Mouse (Mus musculus): ENCODE results near the gene Inpp5d. TPM values are rescaled to one million over a fixed set of nuclear protein-coding genes. Genes with fewer than 3 reads are reported as not detected.

The Inpp5d gene
- polyA plus RNA-seq (2015; fragmentation: Nextera tagmentation; extraction: Ambion mirVana), result 4.4 and 11.5 TPM in 2 replicates

DNA sequence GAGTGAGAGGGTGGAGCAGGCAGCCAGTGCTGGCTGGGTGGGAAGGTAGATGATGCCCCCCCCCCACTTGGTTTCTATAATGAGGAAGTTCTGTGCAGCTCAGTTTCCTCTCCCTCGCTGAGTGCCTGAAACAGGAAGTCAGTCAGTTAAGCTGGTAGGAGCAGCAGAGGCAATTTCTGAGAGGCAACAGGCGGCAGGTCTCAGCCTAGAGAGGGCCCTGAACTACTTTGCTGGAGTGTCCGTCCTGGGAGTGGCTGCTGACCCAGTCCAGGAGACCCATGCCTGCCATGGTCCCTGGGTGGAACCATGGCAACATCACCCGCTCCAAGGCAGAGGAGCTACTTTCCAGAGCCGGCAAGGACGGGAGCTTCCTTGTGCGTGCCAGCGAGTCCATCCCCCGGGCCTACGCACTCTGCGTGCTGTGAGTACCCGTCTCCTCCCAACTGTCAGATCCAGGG is at the start of gene Inpp5d:
Inpp5d (plus strand) TSS at position 102 of the 458 bp plus-strand sequence.
- no peaks in the 10 kb centered on the region for H3K9me3 ChIP-seq (replicated peaks)
- peaks cover 8% of the 10 kb centered on the region for H3K4me1 ChIP-seq (replicated peaks)
- 66% methylated on average over 12 of the region's 12 CpGs for WGBS
- no peaks in the 10 kb centered on the region for H3K36me3 ChIP-seq
- H3K4me2 ChIP-seq, result peak within 1 kb of the TSS; percentile 56
- ATAC-seq (replicated peaks; ENCODE audit: insufficient number of reproducible peaks, insufficient read depth, low FRiP score, low read depth), result peak; percentile 65
- peak within 1 kb of the TSS; percentile 63 for H3K27ac ChIP-seq
- peak within 1 kb of the TSS; percentile 48 for H3K4me3 ChIP-seq
- H3K9ac ChIP-seq, result peak within 1 kb of the TSS; percentile 25; the same call in 1 of the 2 replicates
- H3K27me3 ChIP-seq, result no peaks in the 10 kb centered on the region

DNA sequence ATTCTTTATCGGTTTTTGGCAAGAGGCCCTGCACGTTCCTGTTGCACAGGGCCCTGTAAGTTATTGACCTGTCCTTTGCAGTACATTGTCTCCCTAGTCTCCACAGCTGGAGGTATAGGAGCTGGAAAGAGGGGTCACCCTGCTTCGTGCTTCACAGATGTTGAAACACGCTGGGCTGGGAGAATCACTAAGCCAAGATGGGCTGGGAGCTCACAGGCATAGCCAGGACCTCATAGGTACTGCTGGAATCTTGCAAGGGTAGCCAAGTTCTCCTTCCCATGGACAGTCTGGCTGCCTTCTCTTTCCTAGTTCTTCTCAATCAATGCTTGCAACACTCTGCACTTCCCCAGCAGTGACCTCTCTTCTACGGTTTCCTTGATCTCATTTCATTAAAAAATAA is 46.9 kb upstream of the Inpp5d start:
- Histone ChIP-seq H3K4me3 (no peak overlapping the region), H3K27ac (no peak overlapping the region), H3K36me3 (no peaks in the 10 kb centered on the region), H3K9ac (no peak overlapping the region), H3K4me1 (replicated peaks) (peaks cover 4% of the 10 kb centered on the region), H3K9me3 (replicated peaks) (no peaks in the 10 kb centered on the region), H3K4me2 (no peak overlapping the region), H3K27me3 (no peaks in the 10 kb centered on the region)
- ATAC-seq (replicated peaks; ENCODE audit: insufficient number of reproducible peaks, insufficient read depth, low FRiP score, low read depth), result no peak
- 66% methylated on average over 5 of the region's 5 CpGs for WGBS

- H3K4me1 ChIP-seq (replicated peaks), result peaks cover 4% of the 10 kb centered on the region
Measured at GRCm38 (mm10) chr1:87573800-87574215, 46.3 kb upstream of the Inpp5d start, which contains the start of gene Ngef. Gene Ngef, minus strand, starts transcription at chr1:87573870.

GRCm38 (mm10) chr1:87574353-87574752 is 45.8 kb upstream of the Inpp5d start:
- no peaks in the 10 kb centered on the region for H3K27me3 ChIP-seq
- H3K36me3 ChIP-seq, result no peaks in the 10 kb centered on the region
- peaks cover 4% of the 10 kb centered on the region for H3K4me1 ChIP-seq (replicated peaks)
- WGBS, result 64% methylated on average over 6 of the region's 6 CpGs
- ATAC-seq (replicated peaks; ENCODE audit: insufficient number of reproducible peaks, insufficient read depth, low FRiP score, low read depth), result no peak
- H3K9me3 ChIP-seq (replicated peaks), result no peaks in the 10 kb centered on the region
- no peak overlapping the region for H3K4me2 ChIP-seq
- H3K4me3 ChIP-seq, result no peak overlapping the region
- H3K9ac ChIP-seq, result no peak overlapping the region
- peak overlapping the region; percentile 5; the same call in 1 of the 2 replicates for H3K27ac ChIP-seq

More at GRCm38 (mm10) chr1:87573800-87574215, 46.3 kb upstream of the Inpp5d start, which contains the start of gene Ngef:
- H3K9ac ChIP-seq, result no peak within 1 kb of the TSS
- 72% methylated on average over 6 of the region's 6 CpGs for WGBS
- H3K4me2 ChIP-seq, result no peak within 1 kb of the TSS
- no peaks in the 10 kb centered on the region for H3K36me3 ChIP-seq
- no peaks in the 10 kb centered on the region for H3K9me3 ChIP-seq (replicated peaks)
- no peaks in the 10 kb centered on the region for H3K27me3 ChIP-seq
- peak within 1 kb of the TSS; percentile 5 for H3K27ac ChIP-seq
- no peak within 1 kb of the TSS for H3K4me3 ChIP-seq
- no peak for ATAC-seq (replicated peaks; ENCODE audit: insufficient number of reproducible peaks, insufficient read depth, low FRiP score, low read depth)

DNA sequence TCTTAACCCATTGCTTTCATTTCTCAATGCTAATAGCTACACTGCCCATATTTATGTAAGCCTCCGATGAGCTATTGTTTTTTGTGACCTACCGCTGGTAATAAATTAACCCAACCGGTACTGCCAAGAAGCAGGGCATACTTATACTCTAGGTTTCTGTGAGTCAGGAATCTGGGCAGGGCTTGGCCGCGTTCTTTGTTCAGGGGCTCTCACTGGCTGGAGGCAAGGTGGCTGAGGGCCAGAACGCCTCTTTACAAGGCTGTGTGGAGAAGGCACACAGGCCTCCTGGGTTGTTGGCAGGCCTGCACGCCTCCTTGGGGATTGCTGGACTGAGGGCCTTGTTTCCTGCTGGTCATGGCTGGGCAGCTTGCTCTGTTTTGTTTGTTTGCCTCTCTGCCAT is 45.3 kb upstream of the Inpp5d start:
- H3K27me3 ChIP-seq, result no peaks in the 10 kb centered on the region
- H3K4me2 ChIP-seq, result no peak overlapping the region
- H3K36me3 ChIP-seq, result no peaks in the 10 kb centered on the region
- H3K4me3 ChIP-seq, result no peak overlapping the region
- H3K4me1 ChIP-seq (replicated peaks), result peaks cover 4% of the 10 kb centered on the region
- H3K9ac ChIP-seq, result no peak overlapping the region
- H3K9me3 ChIP-seq (replicated peaks), result no peaks in the 10 kb centered on the region
- 46% methylated on average over 7 of the region's 7 CpGs for WGBS
- H3K27ac ChIP-seq, result peak overlapping the region; percentile 40
- ATAC-seq (replicated peaks; ENCODE audit: insufficient number of reproducible peaks, insufficient read depth, low FRiP score, low read depth), result peak; percentile 69; the same call in 1 of the 2 replicates

- H3K27me3 ChIP-seq, result no peaks in the 10 kb centered on the region
- 84% methylated on average over 6 of the region's 6 CpGs for WGBS
- H3K9me3 ChIP-seq (replicated peaks), result no peaks in the 10 kb centered on the region
- no peak for ATAC-seq (replicated peaks; ENCODE audit: insufficient number of reproducible peaks, insufficient read depth, low FRiP score, low read depth)
- H3K4me3 ChIP-seq, result no peak overlapping the region
- no peak overlapping the region for H3K9ac ChIP-seq
- H3K36me3 ChIP-seq, result no peaks in the 10 kb centered on the region
- no peak overlapping the region for H3K4me2 ChIP-seq
- H3K27ac ChIP-seq, result no peak overlapping the region
- peaks cover 7% of the 10 kb centered on the region for H3K4me1 ChIP-seq (replicated peaks)
Measured at GRCm38 (mm10) chr1:87578965-87579364, 41.1 kb upstream of the Inpp5d start.

DNA sequence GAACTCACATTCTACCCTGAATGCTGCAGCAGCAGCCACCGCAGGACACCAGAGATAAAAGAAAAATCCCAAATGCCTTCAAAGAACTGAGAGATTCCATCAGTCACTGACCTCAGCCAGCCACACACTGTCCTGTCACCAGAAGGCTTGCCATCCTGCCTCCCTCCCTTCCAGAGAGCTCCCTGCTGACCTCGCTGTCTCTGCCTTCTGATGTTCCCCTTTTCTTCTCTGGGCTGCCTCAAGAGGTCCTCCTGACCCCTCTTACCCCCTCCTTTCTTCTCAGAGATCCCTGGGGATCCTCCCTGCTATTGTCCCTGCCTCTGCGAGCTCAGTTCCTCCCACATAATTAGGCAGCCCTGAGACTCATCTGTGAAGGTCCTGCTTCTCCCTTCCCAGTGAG is 39.3 kb upstream of the Inpp5d start:
- no peaks in the 10 kb centered on the region for H3K27me3 ChIP-seq
- no peaks in the 10 kb centered on the region for H3K9me3 ChIP-seq (replicated peaks)
- no peak overlapping the region for H3K9ac ChIP-seq
- 15% methylated on average over 3 of the region's 3 CpGs for WGBS
- H3K27ac ChIP-seq, result no peak overlapping the region
- no peak overlapping the region for H3K4me2 ChIP-seq
- 0 out of 2 replicates have a peak, but pooled peaks cover 3% of the 10 kb centered on the region for H3K4me1 ChIP-seq (replicated peaks)
- H3K4me3 ChIP-seq, result no peak overlapping the region
- no peaks in the 10 kb centered on the region for H3K36me3 ChIP-seq
- ATAC-seq (replicated peaks; ENCODE audit: insufficient number of reproducible peaks, insufficient read depth, low FRiP score, low read depth), result no peak

DNA sequence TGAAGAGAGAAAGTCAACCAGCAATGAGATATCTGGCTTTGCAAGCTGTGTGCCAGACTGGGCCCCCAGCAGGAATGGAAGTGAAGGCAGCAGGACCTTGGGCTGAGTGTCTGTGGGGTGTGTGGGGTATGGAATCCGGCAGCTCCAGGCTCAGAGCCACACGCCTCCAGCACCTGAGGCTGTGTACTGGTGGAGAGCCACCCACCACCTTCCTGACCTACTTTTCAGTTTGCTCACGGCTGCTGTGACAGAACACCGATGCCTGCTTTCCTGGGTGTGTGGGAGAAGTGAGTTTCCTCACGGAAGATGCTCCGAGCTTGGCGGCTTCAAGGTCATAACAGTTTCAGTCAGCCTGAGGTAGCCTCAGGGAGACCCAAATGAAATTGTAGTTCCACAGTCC is 30.9 kb upstream of the Inpp5d start:
- whole genome bisulfite sequencing, result 81% methylated on average over 7 of the region's 7 CpGs
- Histone ChIP-seq H3K27me3 (no peaks in the 10 kb centered on the region), H3K4me1 (replicated peaks) (peaks cover 1% of the 10 kb centered on the region; the same call in 1 of the 2 replicates), H3K27ac (no peak overlapping the region), H3K9me3 (replicated peaks) (no peaks in the 10 kb centered on the region), H3K36me3 (no peaks in the 10 kb centered on the region), H3K4me3 (no peak overlapping the region), H3K9ac (no peak overlapping the region), H3K4me2 (no peak overlapping the region)
- ATAC-seq (replicated peaks; ENCODE audit: insufficient number of reproducible peaks, insufficient read depth, low FRiP score, low read depth), result no peak

DNA sequence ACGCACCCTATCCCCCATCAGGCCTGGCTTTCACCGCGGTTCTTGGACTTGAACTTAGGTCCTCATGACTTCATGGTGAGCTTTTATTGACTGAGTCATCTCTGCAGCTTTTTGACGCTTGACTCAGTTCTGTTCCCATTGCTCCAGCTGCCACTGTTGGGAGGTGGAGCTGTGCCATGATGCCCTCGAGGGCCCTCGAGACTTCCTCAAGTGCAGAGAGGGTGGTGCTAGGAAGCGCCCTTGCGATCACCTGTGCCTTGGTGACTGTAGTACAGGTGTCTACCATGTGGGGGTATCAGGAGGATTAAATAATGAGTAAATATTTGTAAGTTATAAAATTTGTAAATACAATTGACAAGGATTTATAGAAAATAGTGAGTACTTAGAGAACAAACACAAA is 30.1 kb upstream of the Inpp5d start:
- Histone ChIP-seq H3K27ac (no peak overlapping the region), H3K27me3 (no peaks in the 10 kb centered on the region), H3K9ac (no peak overlapping the region), H3K4me2 (no peak overlapping the region), H3K36me3 (no peaks in the 10 kb centered on the region), H3K4me1 (replicated peaks) (peaks cover 7% of the 10 kb centered on the region; the same call in 1 of the 2 replicates), H3K9me3 (replicated peaks) (no peaks in the 10 kb centered on the region), H3K4me3 (no peak overlapping the region)
- ATAC-seq (replicated peaks; ENCODE audit: insufficient number of reproducible peaks, insufficient read depth, low FRiP score, low read depth), result no peak
- WGBS, result 80% methylated on average over 8 of the region's 8 CpGs

DNA sequence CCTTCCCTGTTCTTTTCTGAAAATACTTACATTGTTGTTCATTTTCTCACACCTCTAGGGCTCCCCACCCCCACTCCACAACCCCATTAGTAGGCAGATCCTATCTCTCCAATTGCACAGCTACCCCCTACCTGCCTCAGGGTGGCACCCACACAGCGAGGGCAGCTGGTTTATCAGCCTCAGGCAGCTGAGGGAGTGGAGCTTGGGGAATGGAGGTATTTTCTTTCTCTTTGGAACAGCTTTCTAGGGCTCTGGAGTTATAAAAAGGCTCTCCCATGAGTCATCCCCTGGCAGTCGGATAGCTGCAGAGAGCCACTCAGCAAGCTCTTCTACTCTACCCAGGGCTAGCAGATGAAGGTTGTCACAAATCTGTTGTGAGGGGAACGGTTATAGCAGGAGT is 25.9 kb upstream of the Inpp5d start:
- no peak for ATAC-seq (replicated peaks; ENCODE audit: insufficient number of reproducible peaks, insufficient read depth, low FRiP score, low read depth)

DNA sequence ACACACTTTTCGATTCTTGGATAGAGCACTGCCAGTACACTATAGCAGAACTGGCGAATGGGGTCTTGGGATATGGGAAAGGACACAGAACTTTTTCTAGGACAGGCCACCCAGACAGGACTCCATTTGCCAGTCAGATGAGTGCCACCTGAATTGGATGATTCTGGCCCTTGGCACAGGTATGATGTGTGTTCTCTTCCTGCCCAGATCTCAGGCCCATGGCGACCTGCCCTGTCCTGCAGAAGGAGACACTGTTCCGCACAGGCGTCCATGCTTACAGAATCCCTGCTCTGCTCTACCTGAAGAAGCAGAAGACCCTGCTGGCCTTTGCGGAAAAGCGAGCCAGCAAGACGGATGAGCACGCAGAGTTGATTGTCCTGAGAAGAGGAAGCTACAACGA is 25.4 kb upstream of the Inpp5d start:
- Histone ChIP-seq H3K4me3 (no peak overlapping the region), H3K27ac (no peak overlapping the region; the same call in 1 of the 2 replicates), H3K36me3 (no peaks in the 10 kb centered on the region), H3K27me3 (no peaks in the 10 kb centered on the region), H3K4me2 (no peak overlapping the region), H3K9ac (no peak overlapping the region), H3K4me1 (replicated peaks) (peaks cover 7% of the 10 kb centered on the region; the same call in 1 of the 2 replicates), H3K9me3 (replicated peaks) (no peaks in the 10 kb centered on the region)
- 88% methylated on average over 10 of the region's 10 CpGs for WGBS
- no peak for ATAC-seq (replicated peaks; ENCODE audit: insufficient number of reproducible peaks, insufficient read depth, low FRiP score, low read depth)

More for the DNA sequence above, 25.9 kb upstream of the Inpp5d start:
- H3K4me1 ChIP-seq (replicated peaks), result peaks cover 7% of the 10 kb centered on the region; the same call in 1 of the 2 replicates
- H3K9me3 ChIP-seq (replicated peaks), result no peaks in the 10 kb centered on the region
- H3K27me3 ChIP-seq, result no peaks in the 10 kb centered on the region
- no peak overlapping the region for H3K4me3 ChIP-seq
- no peaks in the 10 kb centered on the region for H3K36me3 ChIP-seq
- WGBS, result 31% methylated on average over 3 of the region's 3 CpGs
- H3K4me2 ChIP-seq, result no peak overlapping the region
- H3K27ac ChIP-seq, result no peak overlapping the region; the same call in 1 of the 2 replicates
- H3K9ac ChIP-seq, result no peak overlapping the region

DNA sequence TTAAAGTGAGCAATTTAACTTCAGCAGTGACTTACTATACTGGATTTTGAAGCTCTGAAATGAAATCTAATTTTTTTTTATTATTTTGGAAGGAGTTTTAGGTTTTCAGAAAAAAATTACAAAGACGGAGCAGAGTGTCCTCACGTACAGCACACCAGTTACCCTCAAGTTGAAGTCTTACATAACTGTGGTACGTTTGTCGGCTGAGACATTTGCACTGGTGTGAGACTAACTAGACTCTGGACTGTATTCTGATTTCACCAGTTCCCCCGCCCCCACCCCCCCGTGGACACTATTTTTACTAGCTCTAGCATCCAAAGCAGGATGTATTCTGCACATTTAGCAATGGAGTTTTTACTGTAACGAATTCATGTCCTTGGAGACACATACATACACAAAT is 19.6 kb upstream of the Inpp5d start:
- Histone ChIP-seq H3K9ac (no peak overlapping the region), H3K4me3 (no peak overlapping the region), H3K4me1 (replicated peaks) (no peaks in the 10 kb centered on the region), H3K36me3 (no peaks in the 10 kb centered on the region), H3K4me2 (no peak overlapping the region), H3K27ac (no peak overlapping the region), H3K9me3 (replicated peaks) (no peaks in the 10 kb centered on the region), H3K27me3 (no peaks in the 10 kb centered on the region)
- ATAC-seq (replicated peaks; ENCODE audit: insufficient number of reproducible peaks, insufficient read depth, low FRiP score, low read depth), result no peak
- WGBS, result 70% methylated on average over 7 of the region's 7 CpGs
